Mouse (Mus musculus) CH12.LX (cell line): ENCODE measurements around the gene Il1b. TPM values are rescaled to one million over a fixed set of nuclear protein-coding genes. Genes with fewer than 3 reads are reported as not detected.

ENCODE experiments used
- DNase-seq: peaks from one replicate; pipeline ENCODE4 v3.0.0-alpha.2; 2013; ENCODE audit errors: extremely low read depth
- H3K27ac ChIP-seq: 2 replicates; pipeline ENCODE4 v1.5.1; 2012; ENCODE audit warnings: low read depth, mild to moderate bottlenecking, control low read depth, moderate library complexity; ENCODE audit not compliant: insufficient read depth
- H3K27me3 ChIP-seq: replicated peaks from 2 replicates; pipeline ENCODE3; 2012; ENCODE audit warnings: inconsistent platforms
- H3K36me3 ChIP-seq, 2 experiments: replicated peaks in 1 of 2; 2 replicates each; pipeline versions ENCODE3 to v1.6.1; 2012; ENCODE audit warnings: inconsistent platforms in 1 of 2, low read length in 1 of 2, mild to moderate bottlenecking in 1 of 2, mixed read lengths in 1 of 2, moderate library complexity in 1 of 2; ENCODE audit not compliant: control insufficient read depth in 1 of 2, insufficient read depth in 1 of 2
- H3K4me1 ChIP-seq, 2 experiments: 2 replicates each; pipeline ENCODE4 v1.6.1; 2012; ENCODE audit warnings: inconsistent platforms in 1 of 2, moderate library complexity in 1 of 2; ENCODE audit not compliant: insufficient read depth in 2 of 2, control insufficient read depth in 1 of 2
- H3K4me2 ChIP-seq: 2 replicates; pipeline ENCODE4 v1.6.1; 2012; ENCODE audit warnings: low read depth, mild to moderate bottlenecking, control low read depth; ENCODE audit not compliant: poor library complexity, insufficient read depth, severe bottlenecking
- H3K4me3 ChIP-seq, 3 experiments: fragments of 150-350 bp in 1 of 3; sonication (generic) in 1 of 3; replicated peaks in 1 of 3; 2 replicates each; pipeline versions ENCODE3 to v1.5.1; 2011 to 2012; ENCODE audit warnings: low read depth in 2 of 3, low read length in 2 of 3, mild to moderate bottlenecking in 2 of 3, moderate library complexity in 2 of 3, control low read depth in 1 of 3, improper control_type of control experiment in 1 of 3, inconsistent platforms in 1 of 3, mixed read lengths in 1 of 3; ENCODE audit not compliant: poor library complexity in 1 of 3
- H3K79me2 ChIP-seq: replicated peaks from 2 replicates; pipeline ENCODE4 v1.6.1; 2012; ENCODE audit warnings: mild to moderate bottlenecking, moderate library complexity; ENCODE audit not compliant: control insufficient read depth, poor library complexity, insufficient read depth, severe bottlenecking; ENCODE audit errors: extremely low read depth
- H3K9ac ChIP-seq: 2 replicates; pipeline ENCODE4 v1.6.1; 2012; ENCODE audit warnings: low read depth, mild to moderate bottlenecking, control low read depth, moderate library complexity; ENCODE audit not compliant: insufficient read depth
- H3K9me3 ChIP-seq: replicated peaks from 2 replicates; pipeline ENCODE3; 2012; ENCODE audit warnings: low read length, inconsistent platforms, mixed read lengths
- BHLHE40 ChIP-seq: IDR thresholded peaks from 2 replicates; pipeline ENCODE4 v1.6.1; 2011; ENCODE audit warnings: mild to moderate bottlenecking, low read depth, low read length, improper control_type of control experiment
- CHD2 ChIP-seq: IDR thresholded peaks from 2 replicates; pipeline ENCODE4 v1.6.1; 2011; ENCODE audit warnings: low read length, improper control_type of control experiment
- E2F4 ChIP-seq: IDR thresholded peaks from 2 replicates; pipeline ENCODE4 v1.6.1; 2011; ENCODE audit warnings: low read depth, low read length, improper control_type of control experiment; ENCODE audit not compliant: insufficient replicate concordance
- EP300 ChIP-seq: IDR thresholded peaks from 2 replicates; pipeline ENCODE4 v1.6.1; 2011; ENCODE audit warnings: low read length, improper control_type of control experiment
- ETS1 ChIP-seq: conservative IDR thresholded peaks from 2 replicates; pipeline ENCODE4 v1.6.1; 2012; ENCODE audit warnings: low read depth, mild to moderate bottlenecking, inconsistent platforms, low read length, improper control_type of control experiment, moderate library complexity
- JUND ChIP-seq: conservative IDR thresholded peaks from 2 replicates; pipeline ENCODE4 v1.6.1; 2011; ENCODE audit warnings: low read depth, low read length, improper control_type of control experiment
- KAT2A ChIP-seq: IDR thresholded peaks from 2 replicates; pipeline ENCODE4 v1.6.1; 2012; ENCODE audit warnings: low read length, improper control_type of control experiment, inconsistent platforms; ENCODE audit not compliant: insufficient replicate concordance
- MAZ ChIP-seq: IDR thresholded peaks from 2 replicates; pipeline ENCODE4 v1.6.1; 2012; ENCODE audit warnings: low read depth, mild to moderate bottlenecking, inconsistent platforms, low read length, improper control_type of control experiment, moderate library complexity
- MXI1 ChIP-seq: IDR thresholded peaks from 2 replicates; pipeline ENCODE4 v1.6.1; 2011; ENCODE audit warnings: mild to moderate bottlenecking, low read depth, low read length, improper control_type of control experiment
- MYC ChIP-seq: IDR thresholded peaks from 2 replicates; pipeline ENCODE4 v1.6.1; 2011; ENCODE audit warnings: low read depth, mild to moderate bottlenecking, improper control_type of control experiment, low read length
- PAX5 ChIP-seq: IDR thresholded peaks from 2 replicates; pipeline ENCODE4 v1.6.1; 2012; ENCODE audit warnings: low read length, inconsistent platforms, mixed read lengths
- POLR2A ChIP-seq: IDR thresholded peaks from 2 replicates; pipeline ENCODE4 v1.6.1; 2011; ENCODE audit warnings: low read depth, mild to moderate bottlenecking, improper control_type of control experiment, low read length
- RAD21 ChIP-seq: IDR thresholded peaks from 2 replicates; pipeline ENCODE4 v1.6.1; 2011; ENCODE audit warnings: low read depth, mild to moderate bottlenecking, low read length, improper control_type of control experiment, moderate library complexity
- RCOR1 ChIP-seq: conservative IDR thresholded peaks from 2 replicates; pipeline ENCODE4 v1.6.1; 2012; ENCODE audit warnings: low read depth, mild to moderate bottlenecking, inconsistent platforms, low read length, improper control_type of control experiment
- SIN3A ChIP-seq: IDR thresholded peaks from 2 replicates; pipeline ENCODE4 v1.6.1; 2012; ENCODE audit warnings: low read length, improper control_type of control experiment, inconsistent platforms
- TBP ChIP-seq: conservative IDR thresholded peaks from 2 replicates; pipeline ENCODE4 v1.6.1; 2011; ENCODE audit warnings: low read depth, low read length, improper control_type of control experiment
- TCF12 ChIP-seq: IDR thresholded peaks from 2 replicates; pipeline ENCODE4 v1.6.1; 2014; ENCODE audit warnings: low read depth, mild to moderate bottlenecking, inconsistent platforms, low read length, improper control_type of control experiment
- UBTF ChIP-seq: IDR thresholded peaks from 2 replicates; pipeline ENCODE4 v1.6.1; 2012; ENCODE audit warnings: low read depth, mild to moderate bottlenecking, inconsistent platforms, low read length, improper control_type of control experiment, moderate library complexity
- USF1 ChIP-seq: IDR thresholded peaks from 2 replicates; pipeline ENCODE4 v1.6.1; 2014; ENCODE audit warnings: low read depth, mild to moderate bottlenecking, inconsistent platforms, low read length, improper control_type of control experiment
- USF2 ChIP-seq: conservative IDR thresholded peaks from 2 replicates; pipeline ENCODE4 v1.6.1; 2011; ENCODE audit warnings: low read depth, low read length, improper control_type of control experiment
- ZC3H11A ChIP-seq: IDR thresholded peaks from 2 replicates; pipeline ENCODE4 v1.6.1; 2012; ENCODE audit warnings: low read depth, mild to moderate bottlenecking, inconsistent platforms, low read length, improper control_type of control experiment
- ZKSCAN1 ChIP-seq: IDR thresholded peaks from 2 replicates; pipeline ENCODE4 v1.6.1; 2012; ENCODE audit warnings: low read depth, inconsistent platforms, low read length, improper control_type of control experiment, borderline replicate concordance
- ZNF384 ChIP-seq: IDR thresholded peaks from 2 replicates; pipeline ENCODE4 v1.6.1; 2012; ENCODE audit warnings: low read depth, low read length, improper control_type of control experiment, inconsistent platforms
- dilution Hi-C: fragments of 300-500 bp; cut with MboI; formaldehyde crosslinking; loops from 2 replicates; pipeline ENCODE4 v1.14.3; 2020; ENCODE audit warnings: low sequenced_read_pairs; ENCODE audit not compliant: extremely low pct_unique_long_range_greater_than_20kb, extremely low pct_ligation_motif_present
- in situ Hi-C: fragments of 300-500 bp; cut with MboI; formaldehyde crosslinking; loops from 3 replicates; pipeline ENCODE4 v1.14.3; 2019; ENCODE audit warnings: low sequenced_read_pairs, low pct_ligation_motif_present, low pct_unique_long_range_greater_than_20kb, mixed read lengths
- polyA plus RNA-seq: library from polyadenylated mRNA; unstranded; fragments of >175 nt; gene quantifications from 2 replicates; pipeline ENCODE4 v1.2.1, GENCODE M21; 2012; ENCODE audit warnings: low read depth; ENCODE audit not compliant: insufficient read length
- total RNA-seq, 2 experiments: library from RNA; depleted of rRNA; stranded (reverse); fragments of 300-350 nt in 1 of 2; fragments of >200 nt in 1 of 2; gene quantifications; 2 replicates each; pipeline ENCODE4 v1.2.3; 2012 to 2014

The Il1b gene
- total and polyA plus RNA-seq, 3 experiments: 0.23 to 0.44 TPM; not detected in 1

DNA sequence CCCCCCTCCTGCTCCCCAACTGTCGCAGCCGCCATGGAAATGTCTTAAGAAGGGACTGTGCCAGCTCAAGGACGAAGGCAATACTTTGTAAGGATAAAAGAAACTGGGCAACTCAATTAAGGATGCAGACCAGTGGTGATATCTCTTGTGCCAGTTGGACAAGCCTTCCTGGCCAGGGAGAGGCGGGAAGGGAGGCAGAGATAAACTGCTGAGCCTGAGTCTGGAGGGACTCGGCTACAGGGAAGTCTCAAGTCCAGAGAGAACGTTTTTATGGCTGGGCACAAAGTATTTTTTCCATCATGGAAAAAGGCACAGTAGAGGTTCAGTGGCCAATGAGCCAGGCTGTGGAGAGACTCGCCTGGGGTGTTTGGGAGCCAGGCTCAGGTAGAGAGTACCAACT is 40.9 kb downstream of the Il1b start:
- H3K4me1 ChIP-seq: peaks cover 6 to 27% of the 10 kb centered on the region in 2 experiments; a peak in 3 of 4 replicates

DNA sequence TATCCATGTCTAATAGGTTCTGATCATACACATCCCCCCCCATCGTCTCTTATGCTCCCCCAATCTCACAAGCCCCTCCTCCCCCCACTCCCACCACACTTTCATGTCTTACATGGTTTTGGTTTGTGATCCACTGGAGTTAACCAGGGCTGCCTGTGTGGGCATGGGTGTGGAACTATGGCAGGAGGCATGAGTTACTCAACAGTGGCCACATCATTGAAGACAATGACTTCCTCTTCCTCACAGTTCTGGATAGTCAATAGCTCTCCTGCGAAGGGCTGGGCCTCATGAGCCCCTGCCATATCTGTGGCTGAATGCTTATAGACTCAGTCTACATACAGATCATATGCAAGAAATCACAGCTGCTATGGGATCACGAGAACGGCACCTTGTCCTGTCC is 42.7 kb downstream of the Il1b start:
- DNase-seq: no peak
- in situ Hi-C loops: no loop called here

More for the DNA sequence above, 40.9 kb downstream of the Il1b start:
- Histone ChIP-seq H3K27ac (no peak overlapping the region), H3K9ac (no peak overlapping the region), H3K79me2 (no peaks in the 10 kb centered on the region), H3K27me3 (no peaks in the 10 kb centered on the region), H3K9me3 (peaks cover 4% of the 10 kb centered on the region), H3K36me3 (no peaks in the 10 kb centered on the region), H3K4me3 (no peak overlapping the region), H3K4me2 (no peak overlapping the region)
- in situ Hi-C loops (no loop called here), dilution Hi-C loops (no loop called here)
- TF ChIP-seq ZNF384 (no peak), BHLHE40 (no peak), USF1 (no peak), SIN3A (no peak), UBTF (no peak)
- DNase-seq: no peak

DNA sequence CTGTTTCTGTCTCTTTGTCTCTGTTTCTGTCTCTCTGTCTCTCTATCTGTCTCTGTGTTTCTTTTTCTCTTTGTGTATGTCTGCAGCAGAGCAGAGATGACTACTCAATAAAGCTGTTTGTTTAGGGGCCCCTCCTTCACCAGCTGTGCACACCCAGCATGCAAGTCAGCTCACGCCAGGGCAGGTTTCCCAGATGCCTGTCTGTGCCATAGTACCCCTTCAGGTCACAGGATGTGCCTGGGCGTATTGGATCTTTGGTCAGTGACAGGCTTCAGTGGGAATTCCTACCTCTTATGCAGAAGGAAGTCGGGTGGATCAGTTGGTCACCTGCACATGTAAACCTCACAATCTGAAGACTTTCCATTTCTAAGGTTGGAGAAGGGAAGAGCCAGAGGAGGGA is 46.7 kb downstream of the Il1b start:
- dilution Hi-C loops (no loop called here), in situ Hi-C loops (no loop called here)

More for the DNA sequence above, 42.7 kb downstream of the Il1b start:
- no peak overlapping the region for H3K9ac ChIP-seq
- H3K27me3 ChIP-seq: no peaks in the 10 kb centered on the region
- dilution Hi-C loops: no loop called here
- no peak overlapping the region for H3K4me3 ChIP-seq
- TF ChIP-seq POLR2A (no peak), MYC (no peak), KAT2A (no peak), CHD2 (no peak), RAD21 (no peak), EP300 (no peak), E2F4 (no peak)
- H3K4me2 ChIP-seq: no peak overlapping the region
- peaks cover 6 to 23% of the 10 kb centered on the region in 2 experiments; a peak in 3 of 4 replicates for H3K4me1 ChIP-seq
- H3K36me3 ChIP-seq: no peaks in the 10 kb centered on the region
- H3K27ac ChIP-seq: no peak overlapping the region
- H3K79me2 ChIP-seq: no peaks in the 10 kb centered on the region
- H3K9me3 ChIP-seq: peaks cover 4% of the 10 kb centered on the region

More for the DNA sequence above, 46.7 kb downstream of the Il1b start:
- no peak for DNase-seq
- Histone ChIP-seq H3K4me2 (no peak overlapping the region), H3K27ac (no peak overlapping the region), H3K9ac (no peak overlapping the region), H3K27me3 (no peaks in the 10 kb centered on the region), H3K9me3 (peaks cover 4% of the 10 kb centered on the region), H3K4me1 (peaks cover 2 to 19% of the 10 kb centered on the region in 2 experiments; a peak in 3 of 4 replicates), H3K36me3 (no peaks in the 10 kb centered on the region), H3K4me3 (no peak overlapping the region), H3K79me2 (no peaks in the 10 kb centered on the region)
- TF ChIP-seq ZNF384 (no peak), ZKSCAN1 (no peak), MXI1 (no peak), BHLHE40 (no peak), ETS1 (no peak), ZC3H11A (no peak), TBP (no peak), MAZ (no peak), USF1 (no peak), RCOR1 (no peak), TCF12 (no peak), PAX5 (no peak), JUND (no peak), USF2 (no peak)
